Mouse (Mus musculus) brain, adult 2 months (tissue): ENCODE results near the gene Tmem255b.

Source experiments
- DNase-seq: peaks from one replicate; pipeline ENCODE4 v3.0.0; 2011; ENCODE audit warnings: low read depth, low spot score

Gene Tmem255b

GRCm38 (mm10) chr8:13434889-13435288 is at the start of gene Tmem255b:
Gene Tmem255b, plus strand, starts transcription at chr8:13435189.
- DNase-seq: no peak

GRCm38 (mm10) chr8:13386366-13386765 is 48.6 kb upstream of the Tmem255b start:
- no peak for DNase-seq

GRCm38 (mm10) chr8:13387728-13388127 is 47.3 kb upstream of the Tmem255b start:
- no peak for DNase-seq

- DNase-seq: no peak
Observed at GRCm38 (mm10) chr8:13388744-13389143, 46.2 kb upstream of the Tmem255b start.

- DNase-seq: no peak
Observed at GRCm38 (mm10) chr8:13393869-13394268, 41.1 kb upstream of the Tmem255b start.

- DNase-seq: no peak
Observed at GRCm38 (mm10) chr8:13396725-13397124, 38.3 kb upstream of the Tmem255b start, which contains the start of gene Atp4b. Gene Atp4b, minus strand, starts transcription at chr8:13396825.

GRCm38 (mm10) chr8:13403517-13403916 is 31.5 kb upstream of the Tmem255b start:
- no peak for DNase-seq

- DNase-seq: no peak
Observed at GRCm38 (mm10) chr8:13404666-13405131, 30.3 kb upstream of the Tmem255b start, which contains the start of gene Grk1. Gene Grk1, plus strand, starts transcription at chr8:13405081.

GRCm38 (mm10) chr8:13406011-13406410 is 29.0 kb upstream of the Tmem255b start:
- DNase-seq: no peak

GRCm38 (mm10) chr8:13411597-13411996 is 23.4 kb upstream of the Tmem255b start:
- DNase-seq: peak; percentile 87

- peak; percentile 80 for DNase-seq
Observed at GRCm38 (mm10) chr8:13412891-13413558, 22.0 kb upstream of the Tmem255b start.

GRCm38 (mm10) chr8:13413823-13414390 is 21.1 kb upstream of the Tmem255b start:
- no peak for DNase-seq

- peak; percentile 62 for DNase-seq
Observed at GRCm38 (mm10) chr8:13415879-13416278, 19.1 kb upstream of the Tmem255b start.

- peak; percentile 41 for DNase-seq
Observed at GRCm38 (mm10) chr8:13419111-13419639, 15.8 kb upstream of the Tmem255b start.

GRCm38 (mm10) chr8:13420970-13421369 is 14.0 kb upstream of the Tmem255b start:
- DNase-seq: peak; percentile 65

GRCm38 (mm10) chr8:13427351-13427750 is 7.6 kb upstream of the Tmem255b start:
- no peak for DNase-seq

GRCm38 (mm10) chr8:13428156-13428555 is 6.8 kb upstream of the Tmem255b start:
- DNase-seq: no peak

- no peak for DNase-seq
Observed at GRCm38 (mm10) chr8:13430412-13430811, 4.6 kb upstream of the Tmem255b start.

- DNase-seq: no peak
Observed at GRCm38 (mm10) chr8:13430866-13431265, 4.1 kb upstream of the Tmem255b start.

GRCm38 (mm10) chr8:13433130-13433529 is 1.9 kb upstream of the Tmem255b start:
- DNase-seq: no peak

- DNase-seq: no peak
Observed at GRCm38 (mm10) chr8:13436052-13436451, 1.1 kb downstream of the Tmem255b start.

GRCm38 (mm10) chr8:13437531-13437930 is 2.5 kb downstream of the Tmem255b start:
- DNase-seq: no peak

GRCm38 (mm10) chr8:13442152-13442551 is 7.2 kb downstream of the Tmem255b start:
- DNase-seq: peak; percentile 56
